Comparison of ENCODE assay signal across 28 mouse cellular contexts in the genomic region with DNA sequence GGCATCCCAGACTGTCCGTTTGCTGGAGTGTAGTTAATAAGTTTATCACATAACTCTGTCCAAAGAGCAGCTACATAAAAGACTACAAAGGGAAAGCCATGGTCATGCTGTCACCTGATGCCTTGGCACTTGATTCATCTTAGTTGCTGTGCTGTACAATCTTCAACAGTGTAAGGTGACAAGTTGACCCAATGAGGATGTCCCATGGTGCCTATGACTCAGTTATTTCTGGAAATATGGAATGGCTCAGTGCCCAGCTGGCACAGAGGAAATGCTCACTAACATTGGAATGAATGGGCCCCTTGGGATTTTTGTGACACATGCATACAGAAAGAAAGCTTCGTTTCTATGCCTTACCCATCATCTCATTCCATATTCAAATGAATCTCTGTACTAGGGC. TPM values are rescaled to one million over a fixed set of nuclear protein-coding genes. Genes with fewer than 3 reads are reported as not detected.
DNase-seq lines count a peak whose midpoint lies in the region; ATAC-seq and TF ChIP-seq lines count a peak whose summit lies in the region.
"Had no signal": no experiment of that assay in that cellular context is flagged by ENCODE, and none has a peak within 500 bp of the region (broad histone marks: within the 10 kb centered on the region; RNA-seq: fewer than 3 reads in every experiment).

No protein-coding gene starts in this region.

- H3K9ac ChIP-seq in heart, embryonic 11.5 days (ENCODE audit: low read depth, low read length) = no peak overlapping the region
- H3K9ac ChIP-seq: embryonic facial prominence, embryonic 15.5 days; limb, embryonic 13.5 days; liver, embryonic 13.5 days had no signal

- in situ Hi-C loops in Patski (cut with MboI; ENCODE audit: low pct_unique_long_range_greater_than_20kb) = no loop called here

- CTCF ChIA-PET in Patski (lab: Charles Lee) = interaction anchor here (1.3 kb wide), 1 partner anchor 91 kb away, joined by 3 read pairs; no protein-coding TSS in a partner anchor

- peak; percentile 3 for DNase-seq in adrenal gland, postnatal 14 days
- no peak for DNase-seq in adrenal gland, postnatal 25 days
- DNase-seq in heart, postnatal 4 days = peak; percentile 12
- DNase-seq in 3134 (ENCODE audit: extremely low read depth, insufficient read length, low spot score) (peak; percentile 67), Patski (ENCODE audit: low read depth, low spot score) (peak; percentile 7)
- DNase-seq in right cerebral cortex, adult 18-20 months = no peak
- no peak for DNase-seq in cerebellum, adult 9-11 months
- DNase-seq: cerebellum, adult 2 months; gastrocnemius, adult 2 months; kidney, postnatal 36 days; layer of hippocampus, postnatal 36 days; liver, embryonic 13.5 days; lung, adult 2 months; lung, postnatal 14 days; retina, postnatal 1 day; thymus, postnatal 14 days had no signal

- H3K36me3 ChIP-seq in heart, embryonic 11.5 days (ENCODE audit: control insufficient read depth, insufficient read depth, low read length) = no peaks in the 10 kb centered on the region
- H3K36me3 ChIP-seq: embryonic facial prominence, embryonic 15.5 days; G1E; heart, embryonic 10.5 days; hindbrain, embryonic 10.5 days; limb, embryonic 13.5 days; liver, embryonic 13.5 days had no signal

- H3K9me3 ChIP-seq in heart, embryonic 11.5 days (replicated peaks; ENCODE audit: control insufficient read depth, low read length) = no peaks in the 10 kb centered on the region
- H3K9me3 ChIP-seq: embryonic facial prominence, embryonic 15.5 days; G1E; heart, embryonic 10.5 days; hindbrain, embryonic 10.5 days; limb, embryonic 13.5 days; liver, embryonic 13.5 days; megakaryocyte, embryonic 14.5 days had no signal

- no peak for ATAC-seq in heart, embryonic 11.5 days (replicated peaks; ENCODE audit: insufficient number of reproducible peaks, low FRiP score, low TSS enrichment)
- peak; percentile 57 for ATAC-seq in Patski
- ATAC-seq: forebrain, embryonic 14.5 days; intestine, postnatal 0 days had no signal

- H3K27ac ChIP-seq in heart, embryonic 11.5 days (ENCODE audit: low read depth, low read length) = no peak overlapping the region
- H3K27ac ChIP-seq: embryonic facial prominence, embryonic 15.5 days; gastrocnemius, adult 2 months; heart, embryonic 10.5 days; hindbrain, embryonic 10.5 days; limb, embryonic 13.5 days; liver, embryonic 13.5 days had no signal

- H3K27me3 ChIP-seq in heart, embryonic 11.5 days (ENCODE audit: control insufficient read depth, insufficient read depth, low read length) = no peaks in the 10 kb centered on the region
- peaks cover 25% of the 10 kb centered on the region for H3K27me3 ChIP-seq in Patski
- H3K27me3 ChIP-seq: CH12.LX; embryonic facial prominence, embryonic 15.5 days; liver, embryonic 13.5 days; megakaryocyte, embryonic 14.5 days had no signal

- H3K4me1 ChIP-seq in heart, embryonic 11.5 days (ENCODE audit: control insufficient read depth, insufficient read depth, low read length) = no peaks in the 10 kb centered on the region
- H3K4me1 ChIP-seq: embryonic facial prominence, embryonic 15.5 days; heart, embryonic 10.5 days; hindbrain, embryonic 10.5 days; limb, embryonic 13.5 days; liver, embryonic 13.5 days; megakaryocyte, embryonic 14.5 days had no signal

- TF ChIP-seq CTCF in Patski (IDR thresholded peaks at IDR 0.05) = no peak

- POLR2A ChIA-PET in Patski (lab: Charles Lee) = no interaction called here

- no peak overlapping the region for H3K4me3 ChIP-seq in heart, embryonic 11.5 days (ENCODE audit: low read depth, low read length)
- H3K4me3 ChIP-seq: embryonic facial prominence, embryonic 15.5 days; gastrocnemius, adult 2 months; heart, embryonic 10.5 days; hindbrain, embryonic 10.5 days; limb, embryonic 13.5 days; liver, embryonic 13.5 days; megakaryocyte, embryonic 14.5 days had no signal

- H3K4me2 ChIP-seq in heart, embryonic 11.5 days = no peak overlapping the region
- H3K4me2 ChIP-seq: embryonic facial prominence, embryonic 15.5 days; limb, embryonic 13.5 days; liver, embryonic 13.5 days had no signal

- 52% methylated on average over 2 of the region's 2 CpGs for WGBS in heart, embryonic 11.5 days (ENCODE audit: insufficient replicate concordance)

RNA-seq across cellular contexts. Expression of a gene that starts 55.3 kb away (rescaled TPM):
- 17.1 and 31.2 TPM in 2 replicates for total RNA-seq in adrenal gland, postnatal 14 days (2021)
- 18.3 and 19.6 TPM in 2 replicates for total RNA-seq in adrenal gland, postnatal 25 days (2021)
- 1 to 10 TPM; 6.2 to 6.3 TPM for total RNA-seq in heart, postnatal 4 days (2021)
- polyA plus RNA-seq in heart, embryonic 11.5 days (2014; fragmentation: Nextera tagmentation; extraction: Ambion mirVana) = 6.5 and 7.6 TPM in 2 replicates
- 10.1 TPM for polyA plus RNA-seq in Patski (2021)
- total RNA-seq: common myeloid progenitor, adult 5-6 weeks; monocyte, adult 5-6 weeks had no signal
- polyA plus RNA-seq: G1E had no signal

Comparison
In these comparisons a context has a peak if more than half of its experiments do, and no peak if none do; other contexts are left out.
1. DNase-seq: peak in adrenal gland, postnatal 14 days (single experiment), heart, postnatal 4 days (single experiment), 3134 (single experiment) and Patski (single experiment); none in adrenal gland, postnatal 25 days (single experiment), right cerebral cortex, adult 18-20 months (single experiment) and cerebellum, adult 9-11 months (single experiment).